Mouse (Mus musculus): ENCODE results near the gene Swsap1. TPM values are rescaled to one million over a fixed set of nuclear protein-coding genes. Genes with fewer than 3 reads are reported as not detected.
A peak's percentile ranks its signal among the peaks of the same experiment; 100 is the strongest.

Gene Swsap1
- total RNA-seq, 2 experiments from 2014 or later: 4.1 to 9.0 TPM

GRCm38 (mm10) chr9:21935466-21936131, 20.0 kb upstream of the Swsap1 start:
- no peak for ATAC-seq (replicated peaks; ENCODE audit: poor library complexity)

DNA sequence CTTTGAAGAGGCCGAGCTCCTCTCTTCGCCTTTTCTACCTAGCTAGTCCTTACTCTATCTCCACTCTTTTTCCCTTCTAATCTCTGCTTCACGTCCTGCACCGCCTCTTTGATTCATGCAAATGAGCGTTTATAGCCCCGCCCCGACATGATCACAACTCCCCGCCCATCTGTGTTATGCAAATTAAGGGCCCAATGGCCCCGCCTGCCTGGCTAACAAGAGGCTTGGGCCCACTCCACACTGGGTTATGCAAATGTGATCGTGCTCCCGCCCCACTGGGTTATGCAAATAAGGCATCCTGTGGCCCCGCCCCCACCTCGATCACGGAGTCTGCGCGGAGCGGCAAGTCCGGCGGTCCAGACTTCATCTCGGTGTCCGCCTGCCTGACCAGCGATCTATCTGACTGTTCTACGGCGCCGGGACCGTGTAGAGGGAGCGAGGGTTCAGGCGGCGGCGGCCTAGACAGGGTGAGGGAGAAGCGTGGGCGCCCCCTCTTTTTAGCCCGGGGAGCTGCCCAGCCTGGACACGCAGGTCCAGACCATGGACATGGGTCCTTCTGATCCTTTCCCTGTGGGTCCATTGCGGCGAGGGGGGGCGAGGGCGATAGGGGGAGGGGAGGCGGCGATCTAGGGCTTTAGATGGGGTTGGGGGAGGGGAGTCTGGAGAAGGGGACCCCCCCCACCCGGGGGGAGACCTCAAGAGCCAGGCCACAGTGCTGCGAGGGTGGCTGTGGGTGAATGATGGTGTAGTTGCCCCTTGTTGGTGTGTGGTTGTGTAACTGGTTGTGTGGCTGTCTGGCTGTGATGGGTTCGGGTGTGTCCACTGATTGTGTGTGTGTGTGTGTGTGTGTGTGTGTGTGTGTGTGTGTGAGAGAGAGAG, 18.6 kb upstream of the Swsap1 start, which contains the start of gene Plppr2:
Gene Plppr2 (plus strand): TSS at position 342 of the 879 bp plus-strand sequence.
- peak; percentile 97 for ATAC-seq (replicated peaks; ENCODE audit: poor library complexity)

DNA sequence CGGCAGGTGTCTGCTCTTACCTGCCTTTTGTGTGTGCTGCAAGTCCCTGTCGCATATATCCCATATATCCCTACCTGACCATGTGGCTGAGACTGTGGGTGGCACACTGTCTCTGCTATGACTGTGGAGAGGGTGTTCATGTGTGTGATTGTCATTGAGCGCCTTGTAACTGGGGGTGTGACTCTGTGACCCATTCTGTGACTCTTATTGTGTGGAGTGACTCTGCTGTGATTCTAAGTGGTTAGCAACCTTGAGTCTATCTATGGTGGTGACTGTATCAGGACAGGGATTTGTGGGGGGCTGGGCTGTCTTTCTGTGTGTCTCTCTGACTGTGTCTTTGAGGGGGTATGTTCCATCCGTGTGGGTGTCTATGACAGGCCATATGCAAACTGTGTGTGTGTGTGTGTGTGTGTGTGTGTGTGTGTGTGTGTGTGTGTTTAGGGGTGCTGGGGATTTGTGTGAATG, 17.8 kb upstream of the Swsap1 start:
- no peak for ATAC-seq (replicated peaks; ENCODE audit: poor library complexity)

DNA sequence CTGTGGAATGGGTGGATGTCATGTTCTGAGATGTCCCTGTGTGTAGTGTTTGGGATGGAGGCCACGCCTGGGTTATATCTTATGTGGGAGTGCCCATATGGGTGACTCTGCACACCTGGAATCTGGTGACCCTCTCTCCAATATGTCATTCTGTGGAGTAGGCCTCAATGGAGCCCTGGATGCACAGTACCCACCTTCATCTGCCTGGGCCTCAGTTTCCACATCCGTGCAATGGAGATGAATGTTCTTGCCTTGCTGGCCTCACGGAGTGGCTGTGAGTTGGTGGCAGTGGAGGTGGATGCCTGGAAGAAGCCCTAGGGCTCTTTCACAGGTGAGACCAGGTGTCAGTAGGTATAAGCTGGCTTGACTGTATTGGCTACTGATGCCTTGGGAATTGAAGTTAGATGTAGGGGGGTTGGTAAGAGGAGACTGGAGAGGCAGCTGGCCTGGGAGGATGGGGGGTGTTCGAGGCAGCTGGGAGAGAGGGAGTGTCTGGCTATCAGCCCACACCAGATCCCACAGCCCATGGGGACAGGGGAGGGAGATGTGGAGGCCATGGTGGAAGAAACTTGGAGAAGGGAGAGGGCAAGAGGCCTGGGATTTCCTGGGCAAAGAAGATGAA, 17.2 kb upstream of the Swsap1 start:
- ATAC-seq (replicated peaks; ENCODE audit: poor library complexity): no peak

GRCm38 (mm10) chr9:21943046-21943445, 12.5 kb upstream of the Swsap1 start:
- no peak for ATAC-seq (replicated peaks; ENCODE audit: poor library complexity)

DNA sequence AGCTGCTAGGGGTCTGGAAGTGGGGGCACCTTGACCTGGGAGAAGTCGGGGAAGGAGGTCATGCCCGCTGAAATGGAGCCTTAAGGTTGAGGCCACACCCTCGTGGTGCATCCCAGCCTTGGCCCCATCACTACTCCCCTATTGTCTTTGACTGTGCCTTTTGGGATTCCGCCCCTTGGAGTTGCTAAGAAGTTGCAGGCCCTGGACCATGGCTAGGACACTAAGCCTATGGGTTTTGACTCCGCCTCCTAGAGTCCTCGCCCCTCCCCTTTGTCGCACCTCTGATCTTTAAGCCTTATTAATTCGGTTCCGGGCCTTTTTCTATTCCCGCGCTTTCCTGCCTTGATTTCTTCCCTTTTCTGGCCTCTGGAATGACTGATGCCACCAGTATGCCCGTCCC, 11.9 kb upstream of the Swsap1 start:
- ATAC-seq (replicated peaks; ENCODE audit: poor library complexity): no peak

DNA sequence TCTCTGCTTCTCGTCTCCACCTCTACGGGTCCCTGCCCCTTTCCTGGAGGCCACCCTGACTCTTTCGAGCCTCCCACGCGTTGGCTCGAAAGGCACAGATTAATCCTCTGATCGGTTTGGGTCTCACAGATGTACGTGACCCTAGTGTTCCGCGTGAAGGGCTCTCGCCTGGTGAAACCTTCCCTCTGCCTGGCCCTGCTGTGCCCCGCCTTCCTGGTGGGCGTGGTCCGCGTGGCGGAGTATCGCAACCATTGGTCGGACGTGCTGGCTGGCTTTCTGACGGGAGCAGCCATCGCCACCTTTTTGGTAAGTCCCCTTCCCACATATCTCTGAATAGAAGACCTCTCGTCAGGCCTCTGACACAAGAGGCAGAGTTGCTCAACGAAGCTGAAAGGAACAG, 11.3 kb upstream of the Swsap1 start:
- peak; percentile 41 for ATAC-seq (replicated peaks; ENCODE audit: poor library complexity)

DNA sequence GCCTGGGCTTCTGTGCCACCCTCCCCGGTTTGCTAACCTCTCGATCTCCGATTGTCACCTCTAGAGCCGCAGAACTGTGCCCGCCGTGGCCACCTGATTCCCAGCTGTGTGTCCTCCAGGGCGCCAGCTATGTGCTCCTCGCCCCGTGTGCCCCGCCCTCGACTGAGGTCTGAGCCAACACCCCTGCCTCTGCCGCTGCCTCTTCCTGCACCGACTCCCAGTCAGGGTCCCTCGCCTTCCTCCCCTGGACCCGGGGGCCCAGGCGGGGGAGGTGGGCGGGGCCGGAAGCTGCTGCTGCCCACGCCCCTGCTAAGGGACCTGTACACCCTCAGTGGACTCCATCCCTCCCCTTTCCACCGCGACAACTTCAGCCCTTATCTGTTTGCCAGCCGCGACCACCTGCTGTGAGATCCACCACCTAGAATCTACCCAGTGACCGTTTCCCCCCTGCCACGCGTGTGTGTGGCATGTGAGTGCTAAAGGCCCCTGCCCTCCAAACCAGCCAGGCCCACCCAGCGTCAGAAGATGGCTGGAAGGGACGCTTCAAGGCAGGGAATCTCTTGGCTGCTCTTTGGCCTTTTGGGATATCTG, 7.9 kb upstream of the Swsap1 start:
- peak; percentile 65 for ATAC-seq (replicated peaks; ENCODE audit: poor library complexity)

- ATAC-seq (replicated peaks; ENCODE audit: poor library complexity): no peak
Observed at GRCm38 (mm10) chr9:21948146-21948545, 7.4 kb upstream of the Swsap1 start.

GRCm38 (mm10) chr9:21948790-21949189, 6.8 kb upstream of the Swsap1 start:
- no peak for ATAC-seq (replicated peaks; ENCODE audit: poor library complexity)

DNA sequence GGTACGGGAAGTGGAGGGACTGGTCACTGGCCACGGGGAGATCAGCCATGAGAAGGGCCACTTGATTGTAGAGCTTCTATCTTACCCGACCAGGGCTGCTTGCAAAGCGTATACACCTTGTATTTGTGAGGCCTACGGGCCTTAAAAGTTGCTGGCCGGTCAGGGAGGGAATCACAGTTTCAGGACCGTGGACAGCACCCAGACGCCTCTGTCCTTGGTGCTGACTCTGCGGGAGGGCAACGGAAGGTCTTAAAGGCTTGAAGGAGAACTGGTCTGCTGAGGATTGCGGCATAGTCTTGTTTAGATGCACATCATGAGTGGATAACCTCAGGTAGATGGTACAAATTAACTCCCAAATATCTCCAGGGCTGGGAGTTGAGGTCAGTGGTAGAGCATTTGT, 5.2 kb upstream of the Swsap1 start:
- peak; percentile 83 for ATAC-seq (replicated peaks; ENCODE audit: poor library complexity)

DNA sequence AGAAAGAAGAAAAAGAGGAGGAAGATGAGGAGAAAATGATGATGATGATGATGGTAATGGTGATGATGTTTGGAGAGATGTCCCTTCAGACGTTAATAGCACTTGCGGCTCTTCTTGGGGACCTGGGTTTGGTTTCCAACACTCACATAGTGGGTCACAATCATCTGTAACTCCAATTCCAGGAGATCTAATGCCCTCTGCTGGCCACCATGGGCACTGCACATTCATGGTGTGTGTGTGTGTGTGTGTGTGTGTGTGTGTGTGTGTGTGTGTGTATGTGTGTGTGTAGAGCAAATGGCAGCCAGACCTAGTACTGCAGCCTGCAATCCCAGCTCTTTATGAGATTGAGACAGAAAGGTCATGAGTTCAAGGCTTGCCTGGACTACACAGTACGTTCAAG, 3.6 kb upstream of the Swsap1 start:
- no peak for ATAC-seq (replicated peaks; ENCODE audit: poor library complexity)

- ATAC-seq (replicated peaks; ENCODE audit: poor library complexity): no peak
Observed at GRCm38 (mm10) chr9:21953600-21953999, 2.0 kb upstream of the Swsap1 start.

GRCm38 (mm10) chr9:21954635-21955034, 920 bp upstream of the Swsap1 start:
- ATAC-seq (replicated peaks; ENCODE audit: poor library complexity): no peak

GRCm38 (mm10) chr9:21955225-21955569, 358 bp upstream of the Swsap1 start:
- ATAC-seq (replicated peaks; ENCODE audit: poor library complexity): peak; percentile 45

DNA sequence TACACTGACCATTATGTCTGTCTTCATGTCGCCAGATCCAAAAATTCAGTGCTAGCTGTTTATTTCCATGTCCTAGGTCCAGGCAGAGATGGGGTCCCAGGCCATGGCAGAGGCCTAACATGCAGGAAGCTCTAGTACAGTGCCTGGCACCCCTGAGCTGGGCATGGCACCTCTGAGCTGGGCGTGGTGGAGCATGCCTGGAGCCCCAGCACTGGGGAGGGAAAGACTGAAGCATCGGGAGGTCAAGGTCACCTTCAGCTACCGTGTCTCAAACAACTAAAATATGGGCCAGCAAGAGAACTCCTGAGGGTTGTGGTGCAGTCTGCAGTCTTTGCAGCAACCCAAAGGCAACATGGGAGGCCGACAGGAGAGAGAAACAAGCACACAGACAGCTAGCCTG, 2.8 kb downstream of the Swsap1 start:
- no peak for ATAC-seq (replicated peaks; ENCODE audit: poor library complexity)

DNA sequence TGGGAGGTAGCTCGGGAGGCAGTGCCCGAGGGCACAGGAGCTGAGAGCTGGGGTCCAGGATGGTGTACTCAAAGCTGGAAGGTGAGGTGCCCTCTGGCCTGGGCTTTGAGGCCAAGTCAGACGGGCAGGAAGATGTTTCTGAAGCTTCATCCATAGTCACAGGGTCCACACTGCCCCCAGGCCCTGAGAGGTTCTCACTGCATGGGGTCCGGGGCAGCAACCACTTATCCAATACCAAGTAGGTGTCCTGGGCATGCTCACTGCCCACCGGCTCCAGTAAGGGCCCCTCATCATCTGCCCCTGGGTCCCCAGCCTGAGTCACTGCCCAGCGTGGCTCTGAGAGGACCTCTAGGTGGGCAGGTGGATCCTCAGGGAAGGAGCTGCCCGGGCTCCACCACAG, 3.7 kb downstream of the Swsap1 start:
- ATAC-seq (replicated peaks; ENCODE audit: poor library complexity): no peak

- ATAC-seq (replicated peaks; ENCODE audit: poor library complexity): no peak
Observed at GRCm38 (mm10) chr9:21960135-21960534, 4.6 kb downstream of the Swsap1 start.

- no peak for ATAC-seq (replicated peaks; ENCODE audit: poor library complexity)
Observed at GRCm38 (mm10) chr9:21960558-21961208, 5.1 kb downstream of the Swsap1 start.

GRCm38 (mm10) chr9:21961366-21961980, 5.9 kb downstream of the Swsap1 start:
- ATAC-seq (replicated peaks; ENCODE audit: poor library complexity): peak; percentile 10; the same call in 1 of the 2 replicates
